Mouse (Mus musculus) MN1 (cell line): Measurements from ENCODE around the gene Strip1.
A peak's percentile ranks its signal among the peaks of the same experiment; 100 is the strongest.

Experiments used
- DNase-seq: peaks from one replicate; pipeline ENCODE4 v3.0.0-alpha.2; 2016; ENCODE audit warnings: low spot score

Gene Strip1

GRCm38 (mm10) chr3:107591612-107592011 lies 39.9 kb downstream of the Strip1 start:
- no peak for DNase-seq

GRCm38 (mm10) chr3:107586504-107586903 lies 45.0 kb downstream of the Strip1 start:
- DNase-seq: no peak

- no peak for DNase-seq
Observed at GRCm38 (mm10) chr3:107583893-107584292, 47.6 kb downstream of the Strip1 start.

GRCm38 (mm10) chr3:107582875-107583767 lies 48.4 kb downstream of the Strip1 start:
- DNase-seq: no peak

GRCm38 (mm10) chr3:107582130-107582874 lies 49.2 kb downstream of the Strip1 start:
- DNase-seq: no peak

GRCm38 (mm10) chr3:107581103-107582010 lies 50.1 kb downstream of the Strip1 start:
- DNase-seq: no peak

- peak; percentile 73 for DNase-seq
Observed at GRCm38 (mm10) chr3:107579466-107579865, 52.0 kb downstream of the Strip1 start.

- DNase-seq: no peak
Observed at GRCm38 (mm10) chr3:107577810-107578390, 53.6 kb downstream of the Strip1 start.

GRCm38 (mm10) chr3:107576807-107577206 lies 54.7 kb downstream of the Strip1 start:
- no peak for DNase-seq

- DNase-seq: no peak
Observed at GRCm38 (mm10) chr3:107571205-107571604, 60.3 kb downstream of the Strip1 start.

- peak; percentile 67 for DNase-seq
Observed at GRCm38 (mm10) chr3:107568721-107569120, 62.8 kb downstream of the Strip1 start.

- no peak for DNase-seq
Observed at GRCm38 (mm10) chr3:107567766-107568165, 63.7 kb downstream of the Strip1 start.

GRCm38 (mm10) chr3:107565331-107565730 lies 66.2 kb downstream of the Strip1 start:
- DNase-seq: peak; percentile 36

GRCm38 (mm10) chr3:107563880-107564279 lies 67.6 kb downstream of the Strip1 start:
- no peak for DNase-seq

GRCm38 (mm10) chr3:107562591-107562990 lies 68.9 kb downstream of the Strip1 start:
- no peak for DNase-seq
